Mouse (Mus musculus) olfactory bulb, adult 2 months (tissue): ENCODE data around the gene Vsx2. TPM values are rescaled to one million over a fixed set of nuclear protein-coding genes. Genes with fewer than 3 reads are reported as not detected.

Experiments
- H3K27ac ChIP-seq: fragments of 200-500 bp; 2 replicates; pipeline ENCODE4 v1.5.1; 2012; ENCODE audit warnings: low read depth, low read length; ENCODE audit not compliant: insufficient read depth
- H3K4me1 ChIP-seq: fragments of 200-500 bp; 2 replicates; pipeline ENCODE4 v1.6.1; 2012; ENCODE audit warnings: low read length; ENCODE audit not compliant: control insufficient read depth, insufficient read depth
- H3K4me3 ChIP-seq: fragments of 200-500 bp; 2 replicates; pipeline ENCODE4 v1.5.1; 2012; ENCODE audit warnings: mild to moderate bottlenecking, low read depth, low read length, moderate library complexity; ENCODE audit not compliant: insufficient read depth
- CTCF ChIP-seq: fragments of 200-500 bp; IDR thresholded peaks from 2 replicates; pipeline ENCODE4 v1.5.1; 2012; ENCODE audit warnings: low read depth, mild to moderate bottlenecking, low read length, moderate library complexity; ENCODE audit not compliant: insufficient read depth
- POLR2A ChIP-seq: fragments of 200-500 bp; IDR thresholded peaks from 2 replicates; pipeline ENCODE4 v1.6.1; 2012; ENCODE audit warnings: mild to moderate bottlenecking, low read depth, low read length, moderate library complexity; ENCODE audit not compliant: insufficient read depth
- WGBS: fragments of 180-500 bp; shearing (Covaris S2); methylation state at CpG from one replicate; pipeline ENCODE4 v1.1.7; 2018; 5-methylcytosine and 5-hydroxymethylcytosine counted together
- polyA plus RNA-seq: library from polyadenylated mRNA; stranded (reverse); fragments of >200 nt; gene quantifications from 2 replicates; pipeline ENCODE4 v1.2.4, GENCODE M21; 2012; ENCODE audit warnings: low replicate concordance; ENCODE audit not compliant: missing spikeins, insufficient read depth, insufficient read length

Vsx2 gene
- polyA plus RNA-seq, 1 experiment = not detected

GRCm38 (mm10) chr12:84624601-84625000 lies 55.0 kb downstream of the Vsx2 start:
- TF ChIP-seq CTCF (no peak), POLR2A (no peak)

DNA sequence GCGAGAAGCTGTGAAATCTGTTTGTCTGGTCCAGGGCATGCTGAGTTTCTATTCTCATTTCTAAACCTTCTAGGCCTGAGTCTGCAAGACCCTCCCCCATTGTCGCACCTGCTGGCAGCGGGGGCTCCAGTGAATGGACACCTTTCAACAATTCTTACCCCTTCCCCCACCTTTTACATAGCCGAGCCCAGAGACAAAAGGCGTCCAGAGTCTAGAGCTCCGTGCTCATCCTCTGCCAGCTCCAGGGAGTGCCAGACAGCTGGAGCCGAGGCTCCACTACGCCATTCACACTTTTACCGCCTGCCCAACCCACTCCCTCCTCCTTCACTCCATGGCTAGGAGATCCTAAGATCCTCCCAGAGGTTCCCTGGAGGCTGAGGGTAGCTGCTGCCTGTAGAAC lies 55.6 kb downstream of the Vsx2 start:
- Histone ChIP-seq H3K4me3 (no peak overlapping the region), H3K27ac (no peak overlapping the region), H3K4me1 (peaks cover 7% of the 10 kb centered on the region)
- WGBS = 7% methylated on average over 9 of the region's 9 CpGs
- TF ChIP-seq POLR2A = no peak
- no peak for TF ChIP-seq CTCF

More at GRCm38 (mm10) chr12:84624601-84625000, 55.0 kb downstream of the Vsx2 start:
- Histone ChIP-seq H3K4me1 (peaks cover 7% of the 10 kb centered on the region), H3K4me3 (no peak overlapping the region), H3K27ac (no peak overlapping the region)
- WGBS = 39% methylated on average over 8 of the region's 8 CpGs

DNA sequence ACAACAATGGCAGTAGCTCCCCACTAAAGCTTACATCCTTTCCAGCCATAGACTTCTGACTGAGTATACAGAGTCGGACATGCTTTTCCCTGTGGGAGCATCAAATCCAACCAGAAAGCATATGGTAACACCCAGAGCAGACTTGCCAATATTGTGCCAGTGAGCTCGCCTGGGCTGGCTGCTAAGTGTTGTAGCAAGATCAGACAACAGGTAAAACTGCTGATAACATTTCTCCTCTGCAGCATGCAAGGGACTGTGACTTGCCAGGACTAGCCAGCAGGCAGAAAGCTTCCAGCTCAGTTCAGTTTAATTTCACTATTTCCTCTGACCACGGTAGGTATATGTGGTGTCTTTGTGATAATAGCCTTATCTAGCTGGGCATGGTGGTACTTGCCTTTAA lies 62.3 kb downstream of the Vsx2 start:
- TF ChIP-seq CTCF (no peak), POLR2A (no peak)
- no peaks in the 10 kb centered on the region for H3K4me1 ChIP-seq
- no peak overlapping the region for H3K4me3 ChIP-seq
- WGBS = 78% methylated on average over 3 of the region's 3 CpGs
- no peak overlapping the region for H3K27ac ChIP-seq

GRCm38 (mm10) chr12:84640253-84640652 lies 70.7 kb downstream of the Vsx2 start:
- 13% methylated on average over 5 of the region's 6 CpGs for WGBS

GRCm38 (mm10) chr12:84640654-84641053 lies 71.1 kb downstream of the Vsx2 start, which contains the start of gene Vrtn:
Gene Vrtn, plus strand, starts transcription at chr12:84641019.
- Histone ChIP-seq H3K4me1 (no peaks in the 10 kb centered on the region), H3K27ac (no peak within 1 kb of the TSS), H3K4me3 (no peak within 1 kb of the TSS)
- 18% methylated on average over 9 of the region's 9 CpGs for WGBS
- TF ChIP-seq CTCF (no peak), POLR2A (no peak)

More at GRCm38 (mm10) chr12:84640253-84640652, 70.7 kb downstream of the Vsx2 start:
- Histone ChIP-seq H3K4me3 (no peak overlapping the region), H3K4me1 (no peaks in the 10 kb centered on the region), H3K27ac (no peak overlapping the region)
- TF ChIP-seq CTCF (no peak), POLR2A (no peak)

Other genes starting within 250 kb of the Vsx2 start
- not detected in 2 replicates for gene Coq6, start 208.1 kb upstream of the Vsx2 start, polyA plus RNA-seq
- gene Fam161b, start 207.9 kb upstream of the Vsx2 start, polyA plus RNA-seq = not detected in 2 replicates
- gene Entpd5, start 160.7 kb upstream of the Vsx2 start, polyA plus RNA-seq = not detected in 2 replicates
- gene Bbof1, start 160.7 kb upstream of the Vsx2 start, polyA plus RNA-seq = not detected in 2 replicates
- not detected in 2 replicates for gene Rnf113a2, start 152.6 kb upstream of the Vsx2 start, polyA plus RNA-seq
- not detected in 2 replicates for gene Aldh6a1, start 118.8 kb upstream of the Vsx2 start, polyA plus RNA-seq
- gene Lin52, start 118.3 kb upstream of the Vsx2 start, polyA plus RNA-seq = not detected in 2 replicates
- gene Abcd4, start 47.7 kb downstream of the Vsx2 start, polyA plus RNA-seq = not detected in 2 replicates
- gene Vrtn, start 71.3 kb downstream of the Vsx2 start, polyA plus RNA-seq = not detected in 2 replicates
- not detected in 2 replicates for gene Syndig1l, start 129.1 kb downstream of the Vsx2 start, polyA plus RNA-seq
- gene Npc2, start 203.4 kb downstream of the Vsx2 start, polyA plus RNA-seq = not detected in 2 replicates
- not detected in 2 replicates for gene Isca2, start 203.5 kb downstream of the Vsx2 start, polyA plus RNA-seq